Comparison of ENCODE assay signal across 10 mouse cellular contexts in the genomic region with DNA sequence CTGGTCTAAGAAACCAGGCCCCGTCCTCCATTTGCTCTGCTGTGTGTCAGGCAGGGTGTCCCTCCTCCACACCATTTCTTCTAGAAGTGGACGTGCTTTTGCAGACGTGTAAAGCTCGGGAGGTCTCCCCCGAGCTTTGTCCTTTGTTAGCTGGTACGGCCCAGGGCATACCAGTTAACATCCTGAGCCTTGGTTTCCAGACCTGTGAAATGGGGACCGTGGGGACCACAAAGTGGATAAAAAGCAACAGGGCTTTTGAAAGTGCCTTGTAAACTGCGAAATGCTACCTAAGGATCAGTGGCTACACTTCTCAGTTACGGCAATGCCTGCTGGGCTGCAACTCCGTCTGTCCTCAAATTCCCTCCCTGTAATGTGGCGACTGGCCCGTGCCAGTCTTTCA. TPM values are rescaled to one million over a fixed set of nuclear protein-coding genes. Genes with fewer than 3 reads are reported as not detected.
DNase-seq lines count a peak whose midpoint lies in the region; ATAC-seq and TF ChIP-seq lines count a peak whose summit lies in the region.
"Had no signal": no experiment of that assay in that cellular context is flagged by ENCODE, and none has a peak within 500 bp of the region (broad histone marks: within the 10 kb centered on the region; RNA-seq: fewer than 3 reads in every experiment).

No protein-coding gene starts in this region.

- peak; percentile 29 for DNase-seq in kidney, postnatal 0 days (ENCODE audit: low spot score)
- no peak for DNase-seq in kidney, adult 8-10 months
- DNase-seq in embryonic facial prominence, embryonic 14.5 days (ENCODE audit: low spot score): no peak
- DNase-seq in spleen, adult 12 weeks (ENCODE audit: low spot score): no peak
- DNase-seq in left cerebral cortex, postnatal 36 days (ENCODE audit: low spot score in 2 of 2): no peak
- DNase-seq in left cerebral cortex, adult 8-10 months (ENCODE audit: low spot score in 2 of 2): no peak
- DNase-seq: gastrocnemius, postnatal 10 days had no signal

- no peaks in the 10 kb centered on the region for H3K4me1 ChIP-seq in kidney, postnatal 0 days (replicated peaks; ENCODE audit: insufficient read depth, low read length)
- H3K4me1 ChIP-seq in embryonic facial prominence, embryonic 14.5 days (ENCODE audit: control insufficient read depth, insufficient read depth, low read length): no peaks in the 10 kb centered on the region; the same call in 1 of the 2 replicates
- no peaks in the 10 kb centered on the region for H3K4me1 ChIP-seq in intestine, embryonic 15.5 days (replicated peaks)
- peaks cover 9% of the 10 kb centered on the region for H3K4me1 ChIP-seq in neural tube, embryonic 13.5 days (replicated peaks)

- no peaks in the 10 kb centered on the region for H3K9me3 ChIP-seq in kidney, postnatal 0 days (replicated peaks; ENCODE audit: low read length)
- H3K9me3 ChIP-seq in embryonic facial prominence, embryonic 14.5 days (ENCODE audit: control insufficient read depth, low read length): peaks cover 4% of the 10 kb centered on the region
- H3K9me3 ChIP-seq in intestine, embryonic 15.5 days: no peaks in the 10 kb centered on the region
- H3K9me3 ChIP-seq in neural tube, embryonic 13.5 days: no peaks in the 10 kb centered on the region

- ATAC-seq in kidney, postnatal 0 days (replicated peaks; ENCODE audit: low FRiP score, low read depth): no peak
- ATAC-seq in embryonic facial prominence, embryonic 14.5 days (ENCODE audit: low read depth): no peak
- ATAC-seq in intestine, embryonic 15.5 days: no peak
- ATAC-seq in neural tube, embryonic 13.5 days (ENCODE audit: low read depth): no peak

- peak overlapping the region; percentile 69 for H3K4me2 ChIP-seq in kidney, postnatal 0 days (ENCODE audit: low read length)
- H3K4me2 ChIP-seq in embryonic facial prominence, embryonic 14.5 days (ENCODE audit: low read depth, low read length): peak overlapping the region; percentile 67
- peak overlapping the region; percentile 62 for H3K4me2 ChIP-seq in intestine, embryonic 15.5 days (replicated peaks)
- peak overlapping the region; percentile 56 for H3K4me2 ChIP-seq in neural tube, embryonic 13.5 days

- TF ChIP-seq CTCF in kidney, postnatal 0 days (IDR thresholded peaks at IDR 0.05; ENCODE audit: low read depth): no peak

- H3K9ac ChIP-seq in kidney, postnatal 0 days (ENCODE audit: low read depth, low read length): peak overlapping the region; percentile 90
- peak overlapping the region; percentile 95 for H3K9ac ChIP-seq in embryonic facial prominence, embryonic 14.5 days (ENCODE audit: low read depth, low read length)
- H3K9ac ChIP-seq in intestine, embryonic 15.5 days: peak overlapping the region; percentile 79
- H3K9ac ChIP-seq in neural tube, embryonic 13.5 days: peak overlapping the region; percentile 78

- H3K27ac ChIP-seq in kidney, postnatal 0 days: peak overlapping the region; percentile 91
- H3K27ac ChIP-seq in embryonic facial prominence, embryonic 14.5 days (replicated peaks; ENCODE audit: low read depth, low read length): peak overlapping the region; percentile 95
- peak overlapping the region; percentile 58; the same call in 1 of the 2 replicates for H3K27ac ChIP-seq in intestine, embryonic 15.5 days
- peak overlapping the region; percentile 15; the same call in 1 of the 2 replicates for H3K27ac ChIP-seq in neural tube, embryonic 13.5 days (replicated peaks)

- H3K27me3 ChIP-seq in kidney, postnatal 0 days (ENCODE audit: insufficient read depth, low read length): peaks cover 38% of the 10 kb centered on the region
- H3K27me3 ChIP-seq in embryonic facial prominence, embryonic 14.5 days (replicated peaks; ENCODE audit: control insufficient read depth, insufficient read depth, low read length): peaks cover 85% of the 10 kb centered on the region
- H3K27me3 ChIP-seq in intestine, embryonic 15.5 days (replicated peaks): peaks cover 59% of the 10 kb centered on the region
- H3K27me3 ChIP-seq in neural tube, embryonic 13.5 days: peaks cover 98% of the 10 kb centered on the region

- no peaks in the 10 kb centered on the region for H3K36me3 ChIP-seq in kidney, postnatal 0 days (ENCODE audit: insufficient read depth, low read length)
- peaks cover 13% of the 10 kb centered on the region; the same call in 1 of the 2 replicates for H3K36me3 ChIP-seq in embryonic facial prominence, embryonic 14.5 days (ENCODE audit: control insufficient read depth, insufficient read depth, low read length)
- no peaks in the 10 kb centered on the region for H3K36me3 ChIP-seq in intestine, embryonic 15.5 days
- no peaks in the 10 kb centered on the region for H3K36me3 ChIP-seq in neural tube, embryonic 13.5 days

- intact Hi-C loops in left cerebral cortex, postnatal 36 days (cut with DNase I): no loop called here

- whole genome bisulfite sequencing in kidney, postnatal 0 days: under 1% methylated on average over 12 of the region's 12 CpGs
- WGBS in embryonic facial prominence, embryonic 14.5 days: 3% methylated on average over 12 of the region's 12 CpGs
- WGBS in intestine, embryonic 15.5 days: 7% methylated on average over 12 of the region's 12 CpGs
- 5% methylated on average over 12 of the region's 12 CpGs for WGBS in neural tube, embryonic 13.5 days

- peak overlapping the region; percentile 75 for H3K4me3 ChIP-seq in kidney, postnatal 0 days (replicated peaks; ENCODE audit: low read depth, low read length)
- peak overlapping the region; percentile 62 for H3K4me3 ChIP-seq in embryonic facial prominence, embryonic 14.5 days (ENCODE audit: low read depth, low read length)
- H3K4me3 ChIP-seq in intestine, embryonic 15.5 days (replicated peaks): peak overlapping the region; percentile 61
- H3K4me3 ChIP-seq in neural tube, embryonic 13.5 days: peak overlapping the region; percentile 57

RNA-seq across cellular contexts. Expression of gene Grb10, which starts 3.2 kb away (rescaled TPM):
- polyA plus RNA-seq in kidney, postnatal 0 days (2015; fragmentation: Nextera tagmentation; extraction: Ambion mirVana): 142 and 158 TPM in 2 replicates
- polyA plus RNA-seq in embryonic facial prominence, embryonic 14.5 days (2014; fragmentation: Nextera tagmentation; extraction: Ambion mirVana): 250 and 271 TPM in 2 replicates
- 313 and 347 TPM in 2 replicates for polyA plus RNA-seq in intestine, embryonic 15.5 days (2015; fragmentation: Nextera tagmentation; extraction: Ambion mirVana)
- 133 and 154 TPM in 2 replicates for polyA plus RNA-seq in neural tube, embryonic 13.5 days (2015; fragmentation: Nextera tagmentation; extraction: Ambion mirVana)
- 10 to 100 TPM; 33.8 to 39.3 TPM for total RNA-seq in left cerebral cortex, postnatal 36 days (2021)
- 10 to 100 TPM; 47.8 to 55.4 (median 52.4) TPM for total RNA-seq in left cerebral cortex, adult 8-10 months (2022)
- total RNA-seq: neutrophil, adult 5-6 weeks had no signal

Comparison
In these comparisons a context has a peak if more than half of its experiments do, and no peak if none do; other contexts are left out.
1. H3K27ac ChIP-seq: peak in every context shown above with its lines; median percentile 95 in embryonic facial prominence, embryonic 14.5 days; 91 in kidney, postnatal 0 days; 58 in intestine, embryonic 15.5 days; 15 in neural tube, embryonic 13.5 days.